Mouse (Mus musculus): ENCODE data around the gene Fam234a.

DNA sequence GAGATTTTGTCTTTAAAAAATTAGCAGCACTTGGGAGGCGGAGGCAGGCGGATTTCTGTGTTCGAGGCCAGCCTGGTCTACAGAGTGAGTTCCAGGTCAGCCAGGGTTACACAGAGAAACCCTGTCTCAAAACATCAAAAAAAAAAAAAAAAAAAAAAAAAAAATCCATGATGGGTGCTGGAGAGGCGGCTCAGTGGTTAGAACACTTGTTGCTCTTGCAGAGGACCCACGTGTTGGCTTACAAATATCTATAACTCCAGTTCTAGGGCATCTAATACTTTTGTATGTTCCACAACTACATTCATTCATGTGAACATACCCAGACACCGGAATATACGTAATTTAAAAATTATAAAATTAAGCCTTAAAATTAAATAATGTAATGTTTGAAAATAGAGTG is 11.3 kb upstream of the Fam234a start:
- TF ChIP-seq CTCF (IDR thresholded peaks at IDR 0.05; ENCODE audit: borderline replicate concordance, insufficient read depth, low read depth, low read length) (no peak), POLR2A (IDR thresholded peaks at IDR 0.05; ENCODE audit: borderline replicate concordance, insufficient read depth, low read length) (no peak)

Measured in cerebellum, adult 2 months (tissue).